Mouse (Mus musculus) heart, postnatal 14 days (tissue): ENCODE measurements around the gene Ube2j2. TPM values are rescaled to one million over a fixed set of nuclear protein-coding genes. Genes with fewer than 3 reads are reported as not detected.

Source experiments
- microRNA-seq, 2 experiments: library from miRNA; unstranded; fragments of <30 nt; microRNA quantifications; one replicate each; pipeline ENCODE4 v1.2.0; 2021 to 2022
- total RNA-seq, 2 experiments: library from RNA; stranded (reverse); gene quantifications; 2 replicates each; pipeline ENCODE4 v1.2.3; 2021

Ube2j2 gene
- total RNA-seq, 2 experiments from 2014 or later: 53.1 to 62.6 TPM

Small RNA genes within 50 kb of the gene (microRNA-seq; reads per million reads assigned to microRNA genes)
- 0 reads per million in 2 experiments for gene Gm22991

Other genes with a start within 250 kb of the Ube2j2 start
- 1 to 10 TPM; 1.5 to 1.8 TPM for gene Fndc10, start 249.5 kb upstream of the Ube2j2 start, total RNA-seq
- gene Ssu72, start 239.0 kb upstream of the Ube2j2 start, total RNA-seq: 10 to 100 TPM; 44.3 to 48.6 TPM
- under 1 TPM; 0.38 to 0.44 TPM for gene Tmem240, start 209.0 kb upstream of the Ube2j2 start, total RNA-seq
- 10 to 100 TPM; 54.3 to 59.2 TPM for gene Atad3a, start 182.7 kb upstream of the Ube2j2 start, total RNA-seq
- 10 to 100 TPM in 1 of 2 experiments, 1 to 10 TPM in 1; 9.2 to 12.6 TPM for gene Vwa1, start 169.1 kb upstream of the Ube2j2 start, total RNA-seq
- gene Tmem88b, start 158.0 kb upstream of the Ube2j2 start, total RNA-seq: 1 to 10 TPM; 1.2 TPM
- gene Ankrd65, start 153.4 kb upstream of the Ube2j2 start, total RNA-seq: not detected
- gene Mrpl20, start 141.0 kb upstream of the Ube2j2 start, total RNA-seq: 10 to 100 TPM; 72.4 to 72.5 TPM
- 10 to 100 TPM; 49.1 to 55.8 TPM for gene Ccnl2, start 131.3 kb upstream of the Ube2j2 start, total RNA-seq
- gene Aurkaip1, start 112.6 kb upstream of the Ube2j2 start, total RNA-seq: 10 to 100 TPM; 96.4 to 97.5 TPM
- gene Mxra8, start 104.2 kb upstream of the Ube2j2 start, total RNA-seq: 10 to 100 TPM; 46.9 to 58.4 TPM
- 10 to 100 TPM; 41.1 to 46.6 TPM for gene Dvl1, start 96.4 kb upstream of the Ube2j2 start, total RNA-seq
- gene Tas1r3, start 80.5 kb upstream of the Ube2j2 start, total RNA-seq: under 1 TPM; 0.26 to 0.32 TPM
- 10 to 100 TPM in 1 of 2 experiments, 1 to 10 TPM in 1; 9.9 to 10.6 TPM for gene Cptp, start 74.4 kb upstream of the Ube2j2 start, total RNA-seq
- 10 to 100 TPM; 16.9 to 19.5 TPM for gene Ints11, start 74.3 kb upstream of the Ube2j2 start, total RNA-seq
- gene Pusl1, start 52.0 kb upstream of the Ube2j2 start, total RNA-seq: 10 to 100 TPM; 14.8 to 18.0 TPM
- 10 to 100 TPM; 19.6 to 21.6 TPM for gene Acap3, start 52.0 kb upstream of the Ube2j2 start, total RNA-seq
- gene C1qtnf12, start 18.5 kb downstream of the Ube2j2 start, total RNA-seq: 10 to 100 TPM; 14.0 to 17.9 TPM
- 1 to 10 TPM; 2.0 to 2.7 TPM for gene B3galt6, start 48.8 kb downstream of the Ube2j2 start, total RNA-seq
- gene Sdf4, start 49.0 kb downstream of the Ube2j2 start, total RNA-seq: 10 to 100 TPM; 83.2 to 84.6 TPM
- under 1 TPM; 0.50 to 0.80 TPM for gene Tnfrsf4, start 70.0 kb downstream of the Ube2j2 start, total RNA-seq
- under 1 TPM in 1 of 2 experiments, not detected in 1; 0.56 TPM for gene Tnfrsf18, start 82.3 kb downstream of the Ube2j2 start, total RNA-seq
- not detected for gene Ttll10, start 115.6 kb downstream of the Ube2j2 start, total RNA-seq
- gene 9430015G10Rik, start 166.2 kb downstream of the Ube2j2 start, total RNA-seq: 1 to 10 TPM; 4.6 to 4.8 TPM
- under 1 TPM; 0.07 to 0.22 TPM for gene Rnf223, start 186.7 kb downstream of the Ube2j2 start, total RNA-seq